Mouse (Mus musculus) heart, adult 18-20 months (tissue): ENCODE data around the gene Smpd2. TPM values are rescaled to one million over a fixed set of nuclear protein-coding genes. Genes with fewer than 3 reads are reported as not detected.

Experiments used
- DNase-seq, 2 experiments: peaks; one replicate each; pipeline ENCODE4 v3.0.0; 2021 to 2022; ENCODE audit warnings: mixed read lengths in 1 of 2
- total RNA-seq, 2 experiments: library from RNA; stranded (reverse); gene quantifications; 2 replicates each; pipeline ENCODE4 v1.2.3; 2021

Gene Smpd2
- total RNA-seq, 2 experiments from 2014 or later, result 32.6 to 33.6 TPM

GRCm38 (mm10) chr10:41489294-41489693 is 875 bp downstream of the Smpd2 start:
- DNase-seq, result peak in 1 of 2 experiments; percentile 38

GRCm38 (mm10) chr10:41488877-41489276 is 1.3 kb downstream of the Smpd2 start:
- DNase-seq, result no peak

GRCm38 (mm10) chr10:41486506-41487170 is 3.5 kb downstream of the Smpd2 start:
- DNase-seq, result no peak

GRCm38 (mm10) chr10:41485778-41486177 is 4.4 kb downstream of the Smpd2 start:
- DNase-seq, result no peak

GRCm38 (mm10) chr10:41482446-41482845 is 7.7 kb downstream of the Smpd2 start:
- DNase-seq, result no peak

- no peak for DNase-seq
Measured at GRCm38 (mm10) chr10:41480938-41481880, 9.0 kb downstream of the Smpd2 start.

GRCm38 (mm10) chr10:41479961-41480360 is 10.2 kb downstream of the Smpd2 start:
- DNase-seq, result no peak

GRCm38 (mm10) chr10:41477278-41478181 is 12.6 kb downstream of the Smpd2 start:
- peak; percentile 83 to 92 for DNase-seq

GRCm38 (mm10) chr10:41477018-41477277 is 13.2 kb downstream of the Smpd2 start:
- no peak for DNase-seq

GRCm38 (mm10) chr10:41476171-41477017 is 13.8 kb downstream of the Smpd2 start, which contains the start of gene Mical1:
Gene Mical1, plus strand, starts transcription at chr10:41476314.
- peak; percentile 86 to 88 for DNase-seq

GRCm38 (mm10) chr10:41474981-41475391 is 15.2 kb downstream of the Smpd2 start:
- peak; percentile 62 to 70 for DNase-seq

GRCm38 (mm10) chr10:41473782-41474468 is 16.2 kb downstream of the Smpd2 start:
- DNase-seq, result peak; percentile 81 to 86

GRCm38 (mm10) chr10:41472962-41473481 is 17.1 kb downstream of the Smpd2 start:
- no peak for DNase-seq

GRCm38 (mm10) chr10:41472534-41472933 is 17.6 kb downstream of the Smpd2 start:
- DNase-seq, result no peak

GRCm38 (mm10) chr10:41470693-41471092 is 19.5 kb downstream of the Smpd2 start:
- DNase-seq, result no peak

GRCm38 (mm10) chr10:41467325-41467724 is 22.8 kb downstream of the Smpd2 start:
- DNase-seq, result no peak

- no peak for DNase-seq
Measured at GRCm38 (mm10) chr10:41464401-41464955, 25.7 kb downstream of the Smpd2 start.

- no peak for DNase-seq
Measured at GRCm38 (mm10) chr10:41461057-41461722, 29.0 kb downstream of the Smpd2 start.

- DNase-seq, result no peak
Measured at GRCm38 (mm10) chr10:41460501-41460900, 29.7 kb downstream of the Smpd2 start.

GRCm38 (mm10) chr10:41459990-41460389 is 30.2 kb downstream of the Smpd2 start:
- DNase-seq, result no peak
